8 mouse cellular contexts compared by ENCODE assay signal in genomic region chr10:59323488-59324161, GRCm38 (mm10). TPM values are rescaled to one million over a fixed set of nuclear protein-coding genes. Genes with fewer than 3 reads are reported as not detected.
DNase-seq lines count a peak whose midpoint lies in the region; ATAC-seq lines count a peak whose summit lies in the region.

No protein-coding gene starts in this region.

- H3K4me1 ChIP-seq in forebrain, embryonic 16.5 days (replicated peaks; ENCODE audit: control insufficient read depth, insufficient read depth, low read length) = peaks cover 19% of the 10 kb centered on the region
- no peaks in the 10 kb centered on the region; the same call in 1 of the 2 replicates for H3K4me1 ChIP-seq in intestine, embryonic 15.5 days (replicated peaks)
- H3K4me1 ChIP-seq in liver, embryonic 15.5 days (replicated peaks) = peaks cover 31% of the 10 kb centered on the region
- peaks cover 22% of the 10 kb centered on the region for H3K4me1 ChIP-seq in neural tube, embryonic 15.5 days

- WGBS in forebrain, embryonic 16.5 days = under 1% methylated on average over 45 of the region's 49 CpGs
- WGBS in intestine, embryonic 15.5 days = under 1% methylated on average over 49 of the region's 49 CpGs
- under 1% methylated on average over 47 of the region's 49 CpGs for WGBS in liver, embryonic 15.5 days (ENCODE audit: insufficient replicate concordance)
- WGBS in neural tube, embryonic 15.5 days = under 1% methylated on average over 46 of the region's 49 CpGs

- ATAC-seq in forebrain, embryonic 16.5 days = peak; percentile 73
- peak; percentile 84 for ATAC-seq in intestine, embryonic 15.5 days
- peak; percentile 75 for ATAC-seq in liver, embryonic 15.5 days (ENCODE audit: insufficient read depth)
- peak; percentile 81 for ATAC-seq in neural tube, embryonic 15.5 days (ENCODE audit: low FRiP score)

- H3K9me3 ChIP-seq in forebrain, embryonic 16.5 days (ENCODE audit: control insufficient read depth, low read length) = no peaks in the 10 kb centered on the region
- H3K9me3 ChIP-seq in intestine, embryonic 15.5 days = no peaks in the 10 kb centered on the region
- no peaks in the 10 kb centered on the region for H3K9me3 ChIP-seq in liver, embryonic 15.5 days (replicated peaks)
- no peaks in the 10 kb centered on the region for H3K9me3 ChIP-seq in neural tube, embryonic 15.5 days (replicated peaks)

- H3K27ac ChIP-seq in forebrain, embryonic 16.5 days (ENCODE audit: low read length) = peak overlapping the region; percentile 93
- H3K27ac ChIP-seq in intestine, embryonic 15.5 days = peak overlapping the region; percentile 96
- peak overlapping the region; percentile 88 for H3K27ac ChIP-seq in liver, embryonic 15.5 days (replicated peaks)
- peak overlapping the region; percentile 92 for H3K27ac ChIP-seq in neural tube, embryonic 15.5 days (replicated peaks)

- H3K9ac ChIP-seq in forebrain, embryonic 16.5 days (replicated peaks; ENCODE audit: low read depth, low read length) = peak overlapping the region; percentile 98
- H3K9ac ChIP-seq in intestine, embryonic 15.5 days = peak overlapping the region; percentile 91
- peak overlapping the region; percentile 93 for H3K9ac ChIP-seq in liver, embryonic 15.5 days
- H3K9ac ChIP-seq in neural tube, embryonic 15.5 days (replicated peaks) = peak overlapping the region; percentile 74

- peak; percentile 73 for DNase-seq in right cerebral cortex, adult 18-20 months
- no peak for DNase-seq in right cerebral cortex, postnatal 25 days
- DNase-seq in adrenal gland, postnatal 25 days = peak; percentile 82
- no peak for DNase-seq in cerebellum, adult 8-10 months

- H3K27me3 ChIP-seq in forebrain, embryonic 16.5 days (replicated peaks; ENCODE audit: control insufficient read depth, insufficient read depth, low read length) = no peaks in the 10 kb centered on the region
- no peaks in the 10 kb centered on the region for H3K27me3 ChIP-seq in intestine, embryonic 15.5 days (replicated peaks)
- H3K27me3 ChIP-seq in liver, embryonic 15.5 days = no peaks in the 10 kb centered on the region
- H3K27me3 ChIP-seq in neural tube, embryonic 15.5 days (replicated peaks) = no peaks in the 10 kb centered on the region

- H3K4me3 ChIP-seq in forebrain, embryonic 16.5 days (replicated peaks; ENCODE audit: low read length) = peak overlapping the region; percentile 66
- peak overlapping the region; percentile 92 for H3K4me3 ChIP-seq in intestine, embryonic 15.5 days (replicated peaks)
- H3K4me3 ChIP-seq in liver, embryonic 15.5 days (replicated peaks) = peak overlapping the region; percentile 90
- H3K4me3 ChIP-seq in neural tube, embryonic 15.5 days (replicated peaks) = peak overlapping the region; percentile 64

- H3K4me2 ChIP-seq in forebrain, embryonic 16.5 days (ENCODE audit: low read length) = peak overlapping the region; percentile 97
- peak overlapping the region; percentile 66 for H3K4me2 ChIP-seq in intestine, embryonic 15.5 days (replicated peaks)
- peak overlapping the region; percentile 94 for H3K4me2 ChIP-seq in liver, embryonic 15.5 days
- peak overlapping the region; percentile 78 for H3K4me2 ChIP-seq in neural tube, embryonic 15.5 days

- H3K36me3 ChIP-seq in forebrain, embryonic 16.5 days (ENCODE audit: control insufficient read depth, insufficient read depth) = no peaks in the 10 kb centered on the region
- no peaks in the 10 kb centered on the region for H3K36me3 ChIP-seq in intestine, embryonic 15.5 days
- no peaks in the 10 kb centered on the region for H3K36me3 ChIP-seq in liver, embryonic 15.5 days (replicated peaks)
- H3K36me3 ChIP-seq in neural tube, embryonic 15.5 days = no peaks in the 10 kb centered on the region

RNA-seq across cellular contexts. Expression of gene P4ha1, which starts 0.5 kb away (rescaled TPM):
- 30.3 and 53.3 TPM in 2 replicates for total RNA-seq in adrenal gland, postnatal 25 days (2021)
- 32.8 and 46.6 TPM in 2 replicates for polyA plus RNA-seq in forebrain, embryonic 16.5 days (2015; fragmentation: Nextera tagmentation; extraction: Ambion mirVana)
- 64.7 and 73.8 TPM in 2 replicates for polyA plus RNA-seq in intestine, embryonic 15.5 days (2015; fragmentation: Nextera tagmentation; extraction: Ambion mirVana)
- polyA plus RNA-seq in liver, embryonic 15.5 days (2015; fragmentation: Nextera tagmentation; extraction: Ambion mirVana) = 13.6 and 14.8 TPM in 2 replicates
- 31.1 and 36.4 TPM in 2 replicates for polyA plus RNA-seq in neural tube, embryonic 15.5 days (2015; fragmentation: Nextera tagmentation; extraction: Ambion mirVana)

Comparison
In these comparisons a context has a peak if more than half of its experiments do, and no peak if none do; other contexts are left out.
1. DNase-seq: peak in right cerebral cortex, adult 18-20 months (single experiment) and adrenal gland, postnatal 25 days (single experiment); none in right cerebral cortex, postnatal 25 days (single experiment) and cerebellum, adult 8-10 months (single experiment).
2. Peak in every context shown above with its lines, with median percentiles within 50 percentile points of each other: ATAC-seq, H3K27ac ChIP-seq, H3K4me2 ChIP-seq, H3K4me3 ChIP-seq and H3K9ac ChIP-seq.